Mouse (Mus musculus) cortical plate, adult 2 months (tissue): ENCODE results near the gene Fosl2. TPM values are rescaled to one million over a fixed set of nuclear protein-coding genes. Genes with fewer than 3 reads are reported as not detected.

ENCODE experiments used
- H3K27ac ChIP-seq: fragments of 200-500 bp; 2 replicates; pipeline ENCODE4 v1.5.1; 2012; ENCODE audit warnings: low read length, control low read depth, inconsistent platforms; ENCODE audit not compliant: insufficient read depth
- H3K4me1 ChIP-seq: fragments of 200-500 bp; 2 replicates; pipeline ENCODE4 v1.6.1; 2011; ENCODE audit warnings: low read length; ENCODE audit not compliant: control insufficient read depth, insufficient read depth
- H3K4me3 ChIP-seq: fragments of 200-500 bp; 2 replicates; pipeline ENCODE4 v1.5.1; 2011; ENCODE audit warnings: mild to moderate bottlenecking, low read length, control low read depth; ENCODE audit not compliant: insufficient read depth
- CTCF ChIP-seq: fragments of 200-500 bp; IDR thresholded peaks from 2 replicates; pipeline ENCODE4 v1.5.1; 2011; ENCODE audit warnings: mild to moderate bottlenecking, control low read depth, low read length; ENCODE audit not compliant: insufficient read depth; ENCODE audit errors: extremely low read depth
- POLR2A ChIP-seq: fragments of 200-500 bp; IDR thresholded peaks from 2 replicates; pipeline ENCODE4 v1.6.1; 2011; ENCODE audit warnings: mild to moderate bottlenecking, low read length, control low read depth; ENCODE audit not compliant: insufficient read depth; ENCODE audit errors: extremely low read depth
- polyA plus RNA-seq: library from polyadenylated mRNA; depleted of rRNA; stranded (reverse); fragments of >200 nt; gene quantifications from 2 replicates; pipeline ENCODE4 v1.2.3, GENCODE M21; 2012

The Fosl2 gene
- polyA plus RNA-seq, 1 experiment, result 13.1 TPM

DNA sequence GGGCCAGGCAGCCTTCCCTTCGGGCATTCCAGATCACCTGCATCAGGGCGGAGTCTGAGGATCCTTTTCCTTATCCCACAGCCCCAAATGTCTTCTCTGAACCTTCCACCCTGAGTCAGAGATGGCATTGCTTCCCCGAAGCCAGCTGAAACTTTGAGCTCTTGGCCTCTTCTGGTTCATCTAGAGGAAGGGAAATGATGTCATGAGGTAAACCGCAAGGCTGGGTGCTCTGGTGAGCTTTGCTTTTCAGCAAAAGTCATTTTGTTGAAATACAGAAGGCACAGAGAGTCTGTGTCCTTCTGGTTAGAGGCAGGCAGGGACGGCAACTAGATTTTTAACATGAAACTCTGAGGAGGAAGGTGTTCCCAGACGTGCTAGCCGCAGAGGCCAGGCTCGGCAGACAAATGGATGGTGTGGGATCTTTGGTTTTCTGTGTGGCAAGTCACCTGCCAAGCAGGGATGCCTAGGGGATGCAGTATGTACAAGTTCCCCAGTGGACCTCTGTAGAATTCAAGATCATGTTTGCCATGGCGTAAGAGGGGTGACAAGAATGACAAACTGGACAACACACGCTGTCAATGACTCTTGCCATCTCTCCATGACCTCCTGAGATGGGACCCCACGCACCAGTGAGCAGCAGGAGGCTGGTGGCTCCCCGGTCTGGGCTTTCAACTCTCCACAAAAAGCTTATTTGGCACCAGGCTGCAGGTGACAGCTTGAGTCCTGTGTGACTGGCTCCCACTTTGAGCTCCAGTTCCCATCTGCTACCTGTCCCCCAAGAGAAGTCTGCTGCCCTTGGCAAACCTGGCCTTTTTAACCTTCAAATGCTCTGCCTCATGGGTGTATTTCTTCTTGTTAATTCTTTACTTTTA is 31.2 kb upstream of the Fosl2 start:
- no peak overlapping the region for H3K4me3 ChIP-seq
- H3K27ac ChIP-seq, result no peak overlapping the region
- H3K4me1 ChIP-seq, result no peaks in the 10 kb centered on the region
- no peak for TF ChIP-seq POLR2A
- no peak for TF ChIP-seq CTCF

- no peak overlapping the region for H3K27ac ChIP-seq
- TF ChIP-seq CTCF (no peak), POLR2A (no peak)
- no peaks in the 10 kb centered on the region for H3K4me1 ChIP-seq
- no peak overlapping the region for H3K4me3 ChIP-seq
These were observed 29.0 kb upstream of the Fosl2 start for GRCm38 (mm10) chr5:32106473-32107140.

DNA sequence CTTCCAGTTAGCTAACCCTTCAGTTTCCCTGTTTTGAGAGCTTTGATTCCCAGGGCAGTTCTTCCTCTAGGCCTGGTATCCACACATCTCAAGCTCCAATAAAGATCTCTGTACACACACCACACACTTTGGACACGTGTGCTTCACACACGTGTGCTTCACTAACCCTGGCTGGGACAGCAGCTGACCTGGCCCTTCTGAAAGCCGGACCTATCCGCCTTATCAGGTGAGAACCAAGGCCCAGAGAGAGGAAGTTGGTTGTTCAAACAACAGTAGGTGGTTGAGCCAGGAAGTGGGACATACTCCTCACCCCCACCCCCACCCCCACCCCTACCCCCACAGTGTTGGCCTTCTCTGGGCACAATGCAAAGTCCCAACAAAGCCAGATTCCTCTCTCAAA is 24.9 kb upstream of the Fosl2 start:
- TF ChIP-seq CTCF (no peak), POLR2A (no peak)
- Histone ChIP-seq H3K4me1 (no peaks in the 10 kb centered on the region), H3K27ac (no peak overlapping the region), H3K4me3 (no peak overlapping the region)

DNA sequence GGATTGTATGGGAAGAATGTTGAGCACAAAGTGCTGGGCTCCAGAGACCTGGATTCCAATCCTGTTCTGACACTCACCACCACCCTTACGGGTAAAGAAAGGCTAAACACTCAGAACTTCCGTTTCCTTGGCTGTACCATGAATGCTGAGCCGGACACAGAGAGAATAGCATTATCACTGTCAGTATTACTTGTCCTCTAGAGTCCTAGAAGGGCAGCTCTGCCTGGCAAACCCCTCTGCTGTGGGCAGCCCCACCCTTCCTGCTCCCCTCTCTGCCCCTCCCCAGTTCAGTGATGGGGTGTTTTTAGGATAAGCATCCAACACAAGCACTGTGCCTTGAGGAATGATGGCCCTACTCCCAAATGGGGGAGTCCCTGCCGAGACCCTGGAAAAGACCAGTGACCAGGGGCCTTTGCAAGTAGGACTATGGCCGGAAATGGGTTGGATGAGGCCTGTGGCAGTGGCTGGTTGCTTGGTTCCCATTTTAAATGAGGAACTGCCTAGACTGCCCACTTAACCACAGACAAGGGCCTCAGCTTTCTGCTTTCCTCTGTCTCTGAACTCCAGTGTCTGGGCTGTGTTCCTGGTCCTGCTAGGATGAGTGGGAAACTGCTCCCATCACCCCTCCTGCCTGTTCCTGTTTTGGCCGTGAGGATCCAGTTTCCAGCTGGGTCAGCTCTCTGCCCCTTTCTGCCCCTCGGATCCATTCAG is 23.2 kb upstream of the Fosl2 start:
- Histone ChIP-seq H3K4me3 (no peak overlapping the region), H3K27ac (no peak overlapping the region), H3K4me1 (no peaks in the 10 kb centered on the region)
- TF ChIP-seq CTCF (no peak), POLR2A (no peak)

DNA sequence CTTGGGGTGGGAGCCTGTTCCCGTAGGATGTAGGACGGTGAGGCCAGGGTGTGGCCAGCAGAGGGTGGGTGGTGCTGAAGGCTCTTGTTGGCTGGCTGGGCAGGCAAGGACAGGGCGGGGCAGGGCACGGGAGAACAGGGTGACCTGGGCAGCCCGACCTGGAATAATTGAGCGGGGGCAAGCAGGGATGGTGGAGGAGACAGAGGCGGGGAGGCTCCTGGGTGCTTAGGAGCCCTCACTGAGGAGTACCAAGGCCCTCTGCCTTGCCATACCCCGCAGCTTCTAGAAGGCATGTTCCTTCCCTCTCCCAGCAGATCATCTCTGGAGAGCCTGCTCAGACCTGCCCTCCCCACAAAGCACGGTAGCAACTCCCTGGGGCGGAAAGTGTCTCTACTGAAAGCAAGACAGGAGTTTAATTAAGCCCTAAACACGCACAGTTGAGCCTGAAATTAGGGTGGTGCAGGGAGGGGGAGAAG is 14.7 kb upstream of the Fosl2 start:
- no peak for TF ChIP-seq CTCF
- TF ChIP-seq POLR2A, result no peak
- Histone ChIP-seq H3K4me1 (no peaks in the 10 kb centered on the region), H3K4me3 (no peak overlapping the region), H3K27ac (no peak overlapping the region)

GRCm38 (mm10) chr5:32121936-32122335 is 13.7 kb upstream of the Fosl2 start:
- no peaks in the 10 kb centered on the region for H3K4me1 ChIP-seq
- TF ChIP-seq CTCF, result no peak
- TF ChIP-seq POLR2A, result no peak
- no peak overlapping the region for H3K4me3 ChIP-seq
- H3K27ac ChIP-seq, result no peak overlapping the region

GRCm38 (mm10) chr5:32122363-32122762 is 13.2 kb upstream of the Fosl2 start:
- no peak overlapping the region for H3K4me3 ChIP-seq
- no peak for TF ChIP-seq POLR2A
- no peak for TF ChIP-seq CTCF
- no peaks in the 10 kb centered on the region for H3K4me1 ChIP-seq
- no peak overlapping the region for H3K27ac ChIP-seq

DNA sequence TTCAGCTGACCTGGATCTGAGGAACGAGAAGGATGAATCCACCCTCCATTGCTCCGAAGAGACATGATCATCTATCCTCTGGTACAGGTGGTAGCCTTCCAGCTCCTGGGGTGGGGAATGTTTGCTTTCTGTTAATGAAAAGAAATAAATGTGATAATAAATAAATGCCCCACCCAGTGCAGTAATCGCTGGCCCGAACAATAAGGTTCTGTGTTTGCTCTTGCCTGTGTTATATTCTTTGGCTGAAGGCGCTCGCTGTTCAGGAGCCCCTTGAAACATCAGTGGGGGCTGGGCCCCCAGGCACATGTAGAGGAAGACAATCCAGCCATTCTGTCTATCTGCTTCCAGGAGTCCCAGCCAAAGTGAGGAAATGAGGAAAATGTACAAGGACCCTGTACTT is 10.6 kb upstream of the Fosl2 start:
- H3K27ac ChIP-seq, result no peak overlapping the region
- no peak overlapping the region for H3K4me3 ChIP-seq
- no peak for TF ChIP-seq POLR2A
- no peak for TF ChIP-seq CTCF
- H3K4me1 ChIP-seq, result no peaks in the 10 kb centered on the region

GRCm38 (mm10) chr5:32127226-32127625 is 8.4 kb upstream of the Fosl2 start:
- no peak overlapping the region for H3K27ac ChIP-seq
- no peak overlapping the region for H3K4me3 ChIP-seq
- H3K4me1 ChIP-seq, result no peaks in the 10 kb centered on the region
- TF ChIP-seq CTCF, result no peak
- no peak for TF ChIP-seq POLR2A
